Mouse (Mus musculus): ENCODE measurements around the gene 2410141K09Rik.
"Not testable (repeated sequence)": the region's sequence is repeated elsewhere in the genome, so short reads cannot be mapped to it uniquely, and the experiment has no call there.

The 2410141K09Rik gene

GRCm38 (mm10) chr13:66441018-66441417 lies at the start of gene 2410141K09Rik:
2410141K09Rik (minus strand) TSS chr13:66441118.
- DNase-seq (ENCODE audit: low spot score) = not testable (repeated sequence)

GRCm38 (mm10) chr13:66426858-66427257 lies 14.1 kb downstream of the 2410141K09Rik start:
- not testable (repeated sequence) for DNase-seq (ENCODE audit: low spot score)

DNA sequence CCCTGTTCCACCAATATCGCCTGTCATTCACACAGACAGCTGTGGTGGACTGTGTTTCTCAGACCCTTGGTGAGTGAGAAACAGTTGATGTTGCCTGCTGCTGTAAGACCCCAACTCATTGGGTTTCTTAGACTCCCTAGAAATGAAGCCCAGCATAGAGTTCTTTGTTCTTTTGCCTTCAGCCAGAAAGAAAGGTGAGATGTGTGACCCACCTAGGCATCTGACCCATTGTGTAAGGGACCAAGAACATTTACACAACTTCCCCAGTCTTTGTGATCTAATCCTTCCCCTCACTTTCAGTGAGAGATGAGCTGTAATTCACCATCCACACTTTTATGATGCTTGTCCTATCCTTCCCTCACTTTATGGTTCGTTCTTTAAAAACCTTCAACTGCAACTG lies 26.0 kb downstream of the 2410141K09Rik start:
- DNase-seq (ENCODE audit: low spot score) = not testable (repeated sequence)

All from ovary, postnatal 14 days (tissue).